Mouse (Mus musculus) MEL-GATA-1-ER (cell line): ENCODE results near the gene Disp1.

Experiments used
- DNase-seq: peaks from one replicate; pipeline ENCODE4 v3.0.0-alpha.2; 2012; ENCODE audit warnings: low read depth; ENCODE audit errors: extremely low read depth

The Disp1 gene

GRCm38 (mm10) chr1:183207141-183207540 is 14.2 kb downstream of the Disp1 start:
- DNase-seq = no peak

GRCm38 (mm10) chr1:183200926-183201325 is 20.4 kb downstream of the Disp1 start:
- no peak for DNase-seq

- DNase-seq = no peak
Observed at GRCm38 (mm10) chr1:183194763-183195162, 26.6 kb downstream of the Disp1 start.

- no peak for DNase-seq
Observed at GRCm38 (mm10) chr1:183194151-183194550, 27.2 kb downstream of the Disp1 start.

DNA sequence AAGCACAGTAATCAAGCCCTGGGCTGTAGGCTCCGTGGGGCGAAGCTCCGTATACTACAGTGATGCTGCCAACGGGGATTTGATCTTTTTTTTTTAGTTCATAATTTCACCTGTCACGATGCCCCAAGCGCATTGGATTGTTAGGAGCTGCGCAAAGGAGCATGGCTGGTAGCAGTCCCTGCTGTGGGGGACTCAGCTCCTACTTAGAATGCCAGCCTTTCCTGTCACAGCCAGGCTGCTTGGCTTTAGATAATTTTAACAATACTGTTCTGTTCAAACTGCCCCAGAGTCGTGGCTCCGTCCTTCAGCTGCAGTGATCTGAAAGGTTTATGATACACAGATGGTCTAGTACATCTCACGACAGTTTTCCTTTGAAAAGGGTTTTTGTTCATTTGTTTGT is 29.9 kb downstream of the Disp1 start:
- DNase-seq = no peak

DNA sequence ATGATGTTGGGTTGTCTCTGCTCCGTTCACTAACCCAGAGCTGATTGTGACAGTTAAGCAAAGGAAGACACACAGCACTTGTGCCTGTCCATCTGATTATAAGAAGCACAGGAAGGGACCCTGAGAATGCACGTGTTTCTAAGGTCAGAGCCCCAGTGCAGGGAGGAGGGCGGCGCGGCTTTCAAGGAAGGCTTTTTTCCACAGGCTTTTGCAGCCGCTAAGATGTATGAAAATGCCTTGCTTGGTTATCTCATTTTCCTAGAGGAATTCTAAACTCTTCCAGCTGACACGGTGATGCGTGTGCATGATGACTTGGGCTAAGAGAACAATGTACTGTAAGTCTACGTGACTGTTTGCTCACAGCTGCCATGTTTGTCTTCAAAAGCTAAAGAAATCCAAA is 30.9 kb downstream of the Disp1 start:
- DNase-seq = no peak

- DNase-seq = no peak
Observed at GRCm38 (mm10) chr1:183189014-183189662, 32.2 kb downstream of the Disp1 start.

DNA sequence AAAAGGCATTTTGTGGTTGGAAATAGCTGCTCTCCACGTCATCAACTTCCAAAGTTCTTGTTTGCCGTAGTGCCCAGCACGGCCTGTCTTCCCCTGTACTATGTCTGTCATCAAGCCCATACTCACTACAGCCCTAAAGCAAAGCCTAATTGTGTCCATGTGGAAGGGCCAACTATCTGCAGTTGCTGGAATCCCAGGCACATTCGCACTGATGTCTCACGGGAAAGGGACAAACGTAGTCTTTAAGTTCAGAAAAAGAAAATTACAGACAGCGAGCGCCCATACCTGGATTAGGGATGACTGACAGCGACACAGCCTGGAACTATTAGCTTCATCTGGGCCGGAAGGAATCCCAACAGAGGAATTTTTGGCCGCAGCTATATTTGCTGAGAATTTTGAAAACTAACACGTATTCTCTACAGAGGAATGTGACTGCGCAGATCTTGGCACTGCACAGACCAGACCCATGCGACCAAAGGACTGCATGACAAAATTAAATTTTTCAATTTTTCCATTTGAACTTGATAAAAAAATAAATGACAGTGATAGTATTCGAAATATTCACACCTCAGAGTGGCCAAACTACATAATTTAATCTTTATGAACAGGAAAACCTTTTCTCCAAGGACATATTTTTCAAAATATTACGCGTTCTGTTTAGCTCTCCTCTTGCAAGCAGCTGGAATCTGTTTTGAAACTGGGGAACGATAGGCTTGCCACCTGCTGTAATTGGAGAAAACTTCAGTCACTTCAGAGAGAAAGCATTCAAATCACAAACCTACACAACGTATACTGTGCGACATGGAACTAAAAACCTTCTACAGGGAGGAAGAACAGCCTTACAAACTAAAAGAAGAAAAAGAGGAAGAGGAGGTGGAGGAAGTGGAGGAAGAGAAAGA is 33.0 kb downstream of the Disp1 start:
- no peak for DNase-seq

GRCm38 (mm10) chr1:183185560-183185959 is 35.8 kb downstream of the Disp1 start:
- no peak for DNase-seq

- no peak for DNase-seq
Observed at GRCm38 (mm10) chr1:183184681-183185080, 36.6 kb downstream of the Disp1 start.

GRCm38 (mm10) chr1:183183565-183183964 is 37.8 kb downstream of the Disp1 start:
- no peak for DNase-seq

- no peak for DNase-seq
Observed at GRCm38 (mm10) chr1:183182641-183183414, 38.5 kb downstream of the Disp1 start.

DNA sequence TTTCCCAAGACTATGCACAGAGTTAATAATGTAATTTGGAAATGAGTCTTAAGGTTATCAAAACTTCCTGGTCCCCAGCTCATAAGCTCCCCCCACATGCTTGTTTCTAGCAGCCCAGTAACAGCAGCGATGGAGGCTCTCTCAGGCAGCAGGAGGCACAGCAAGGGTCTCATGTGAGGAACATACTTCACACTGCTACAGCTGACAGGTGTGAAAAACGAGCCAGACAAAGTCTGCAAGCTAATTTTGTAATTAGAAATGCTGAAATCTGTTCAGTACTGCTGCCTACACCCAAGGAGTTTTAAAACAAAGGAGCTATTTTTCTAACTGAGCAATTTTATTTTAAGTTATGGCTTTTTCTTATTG is 40.3 kb downstream of the Disp1 start:
- no peak for DNase-seq

DNA sequence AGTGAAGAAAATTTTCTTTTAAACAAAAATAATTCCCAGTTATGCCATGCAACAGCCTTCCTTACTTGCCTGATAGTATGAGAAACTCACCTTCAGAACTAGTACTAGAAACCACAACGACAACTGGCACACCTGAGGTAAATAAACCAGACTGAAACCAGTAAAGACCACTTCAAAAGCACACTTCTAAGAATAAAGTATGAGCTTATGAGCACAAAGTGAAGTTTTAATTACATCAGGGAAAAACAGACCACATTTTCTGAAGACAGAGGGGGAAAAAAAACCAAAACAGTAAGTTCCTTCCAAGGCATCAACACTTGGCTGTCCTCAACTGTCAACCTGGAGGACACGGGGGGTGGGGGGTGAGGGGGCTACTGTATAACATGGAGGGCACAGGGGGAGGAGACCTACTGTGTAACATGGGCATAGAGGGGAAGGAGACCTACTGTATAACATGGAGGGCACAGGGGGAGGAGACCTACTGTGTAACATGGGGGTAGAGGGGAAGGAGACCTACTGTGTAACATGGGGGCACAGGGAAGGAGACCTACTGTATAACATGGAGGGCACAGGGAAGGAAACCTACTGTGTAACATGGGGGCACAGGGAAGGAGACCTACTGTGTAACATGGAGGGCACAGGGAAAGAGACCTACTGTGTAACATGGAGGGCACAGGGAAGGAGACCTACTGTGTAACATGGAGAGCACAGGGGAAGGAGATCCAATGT is 40.9 kb downstream of the Disp1 start:
- DNase-seq = no peak

DNA sequence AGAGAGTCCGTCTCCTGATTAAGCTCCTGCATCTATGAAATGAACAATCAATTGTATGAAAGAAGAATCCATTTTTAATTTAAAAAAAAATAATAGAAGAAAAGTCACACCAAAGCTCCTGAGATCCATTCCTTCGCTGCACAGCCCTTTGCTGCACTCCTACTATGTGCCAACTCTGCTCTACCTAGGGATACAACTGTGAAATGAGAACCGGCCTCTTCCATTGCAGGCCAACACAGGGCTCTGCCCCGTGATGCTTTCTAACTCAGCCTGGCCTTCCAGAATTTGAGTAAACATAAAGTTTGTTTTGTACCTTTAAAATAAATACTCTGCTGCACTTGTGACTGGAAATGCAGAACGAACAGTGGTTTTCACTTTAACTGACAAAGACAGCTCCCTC is 42.0 kb downstream of the Disp1 start:
- no peak for DNase-seq

DNA sequence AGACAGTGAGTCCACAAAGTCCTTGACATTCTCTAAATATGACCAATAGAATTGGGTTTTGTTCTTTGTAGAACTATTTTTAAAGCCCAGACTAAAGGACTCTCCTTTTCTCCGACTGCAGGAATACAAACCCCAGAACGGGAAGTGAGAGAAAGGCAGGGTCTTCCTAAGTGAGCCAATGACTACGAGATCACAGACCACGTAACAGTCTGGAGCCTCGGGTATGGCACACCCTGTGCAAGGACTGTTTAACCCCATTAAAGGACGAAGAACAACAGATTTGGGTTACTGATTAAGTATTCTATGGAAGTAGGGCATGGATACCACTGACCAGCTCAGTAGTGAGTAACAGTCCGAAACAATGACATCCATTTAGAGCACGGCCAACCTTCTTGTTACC is 46.1 kb downstream of the Disp1 start:
- no peak for DNase-seq

- no peak for DNase-seq
Observed at GRCm38 (mm10) chr1:183171095-183171494, 50.2 kb downstream of the Disp1 start.

- no peak for DNase-seq
Observed at GRCm38 (mm10) chr1:183168465-183168864, 52.9 kb downstream of the Disp1 start.

GRCm38 (mm10) chr1:183167776-183168175 is 53.5 kb downstream of the Disp1 start:
- no peak for DNase-seq

GRCm38 (mm10) chr1:183166700-183167099 is 54.6 kb downstream of the Disp1 start:
- no peak for DNase-seq

DNA sequence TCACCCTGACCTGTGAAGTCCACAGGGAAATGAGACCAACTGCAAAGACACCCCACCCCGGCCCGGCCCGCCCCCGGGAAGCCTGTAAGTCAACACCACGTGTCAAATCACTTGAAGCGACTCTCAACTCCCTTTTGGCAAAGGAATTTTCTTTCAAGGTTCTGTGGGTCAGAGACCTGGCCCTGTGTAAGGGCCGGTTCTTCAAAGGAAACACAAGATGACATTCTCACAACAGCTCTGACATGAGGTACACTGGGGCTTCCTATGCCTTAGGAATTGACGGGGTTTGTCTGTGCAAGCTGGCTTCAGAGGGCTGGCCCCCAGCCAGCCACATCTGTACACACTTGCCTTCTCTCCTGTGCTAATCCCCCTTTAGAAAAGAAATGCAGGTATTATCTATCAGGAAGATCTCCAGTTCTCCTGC is 56.7 kb downstream of the Disp1 start:
- DNase-seq = no peak
